Mouse (Mus musculus) CD8-positive naive resting alpha-beta T cell, adult 57 days (primary cell): ENCODE data around the gene Ypel4. TPM values are rescaled to one million over a fixed set of nuclear protein-coding genes. Genes with fewer than 3 reads are reported as not detected.

Experiments
- total RNA-seq: library from RNA; stranded (reverse); gene quantifications from one replicate; pipeline ENCODE4 v1.2.4, GENCODE M21; 2023

The Ypel4 gene
- 0.67 TPM for total RNA-seq

DNA sequence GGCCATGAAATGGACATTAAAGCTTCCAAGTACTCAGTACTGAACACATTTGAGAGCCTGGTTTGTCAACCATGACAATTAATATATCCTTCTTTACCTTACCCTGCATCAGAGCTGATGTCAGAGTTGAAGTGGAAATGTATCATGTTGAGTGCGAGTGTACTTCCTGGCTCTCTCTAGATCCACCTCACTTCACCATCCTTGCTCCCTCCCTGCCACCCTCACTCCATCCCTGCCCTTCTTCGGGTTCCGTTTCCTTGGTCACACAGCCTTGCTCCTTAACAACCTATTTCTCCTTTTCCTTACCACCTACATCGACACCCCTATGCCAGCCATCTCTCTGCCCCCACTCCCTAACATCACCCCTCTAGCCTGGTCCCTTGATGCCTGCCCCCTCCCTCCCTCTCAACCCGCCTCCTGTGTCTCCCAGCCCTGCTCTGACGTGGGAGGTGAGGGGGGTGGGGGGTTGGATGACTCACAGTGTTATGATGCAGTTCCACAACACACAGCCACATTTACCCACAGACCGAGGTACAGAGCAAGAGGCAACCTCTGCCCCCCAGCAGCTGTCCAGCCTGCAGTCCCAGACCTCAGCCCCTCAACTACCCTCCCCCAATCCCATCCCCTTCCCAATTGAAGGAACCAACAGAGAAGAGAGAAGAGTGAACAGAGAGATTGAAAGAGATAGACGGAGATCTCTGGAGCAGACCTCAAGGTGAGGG, at the start of gene Ypel4:
Gene Ypel4, plus strand, starts transcription at position 480 of the 722 bp plus-strand sequence.

DNA sequence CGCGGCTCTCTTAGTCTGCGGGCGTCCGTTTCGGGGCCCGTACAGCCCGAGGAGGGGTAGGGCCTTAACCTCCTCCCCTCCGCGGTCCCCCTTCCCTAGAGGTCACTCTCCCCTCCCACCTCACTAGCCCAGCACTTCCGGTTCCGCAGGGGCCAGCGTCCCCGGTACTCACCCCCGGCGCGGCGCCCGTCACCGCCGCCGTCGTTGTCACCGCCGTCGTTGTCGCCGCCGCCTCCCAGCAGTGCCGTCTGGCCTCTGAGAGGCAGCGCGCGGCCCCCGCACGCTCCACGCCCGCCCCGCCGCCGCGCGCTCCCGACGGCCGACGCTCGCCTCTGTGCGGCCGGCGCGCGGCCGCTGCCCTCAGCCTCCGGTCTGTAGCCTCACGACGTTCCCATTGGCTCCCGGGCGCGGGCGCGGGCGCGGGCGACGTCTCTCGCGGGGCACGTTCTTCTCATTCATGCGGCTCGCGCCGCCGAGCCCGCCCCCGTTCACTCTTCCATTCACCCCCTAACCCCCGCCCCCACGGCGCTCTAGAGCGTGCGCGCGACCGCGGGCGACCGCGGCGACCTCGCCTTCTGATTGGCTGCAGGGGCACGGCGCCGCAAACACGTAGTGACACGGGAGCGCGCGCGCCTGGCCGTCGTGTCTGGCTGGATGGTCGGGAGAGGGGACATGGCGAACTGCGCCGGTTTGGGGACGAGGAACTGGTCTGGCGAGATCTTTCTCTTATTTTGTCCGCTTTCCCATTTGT, 18.9 kb upstream of the Ypel4 start, which contains the start of gene Zdhhc5:
Gene Zdhhc5, minus strand, starts transcription at position 370 of the 751 bp plus-strand sequence.

DNA sequence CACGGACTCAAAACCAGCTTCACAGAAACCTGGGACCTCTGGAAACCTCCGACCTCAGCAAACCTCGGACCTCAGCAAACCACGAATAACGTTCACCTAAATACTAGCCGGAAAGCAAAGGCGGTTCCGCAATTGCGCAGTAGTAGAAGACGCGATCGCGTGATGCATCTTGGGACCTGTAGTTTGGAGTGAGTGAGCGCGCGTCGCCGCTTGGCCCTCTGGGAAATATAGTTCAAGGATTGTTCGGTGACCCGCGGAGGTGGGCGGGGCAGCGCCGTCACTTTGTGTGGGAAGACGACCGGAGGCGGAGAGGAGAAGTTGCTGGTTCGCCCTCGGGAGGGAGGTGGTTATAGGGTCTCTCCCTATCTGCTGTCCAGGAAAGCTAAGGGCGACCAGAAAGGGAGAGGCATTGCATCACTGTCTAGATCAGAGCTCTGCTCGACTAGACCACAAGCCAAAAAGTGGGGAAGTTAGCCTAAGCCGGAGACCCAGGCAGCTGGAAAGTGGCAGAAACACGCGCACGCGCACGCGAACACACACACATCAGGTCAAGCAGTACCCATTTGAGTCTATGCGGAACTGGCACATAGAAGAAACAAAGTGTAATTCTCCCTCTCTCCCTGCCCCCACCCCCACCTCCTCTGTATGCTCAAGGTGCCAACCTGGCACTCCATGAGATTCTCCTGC, 6.5 kb upstream of the Ypel4 start, which contains the start of gene Clp1:
Gene Clp1, minus strand, starts transcription at position 179 of the 687 bp plus-strand sequence.

DNA sequence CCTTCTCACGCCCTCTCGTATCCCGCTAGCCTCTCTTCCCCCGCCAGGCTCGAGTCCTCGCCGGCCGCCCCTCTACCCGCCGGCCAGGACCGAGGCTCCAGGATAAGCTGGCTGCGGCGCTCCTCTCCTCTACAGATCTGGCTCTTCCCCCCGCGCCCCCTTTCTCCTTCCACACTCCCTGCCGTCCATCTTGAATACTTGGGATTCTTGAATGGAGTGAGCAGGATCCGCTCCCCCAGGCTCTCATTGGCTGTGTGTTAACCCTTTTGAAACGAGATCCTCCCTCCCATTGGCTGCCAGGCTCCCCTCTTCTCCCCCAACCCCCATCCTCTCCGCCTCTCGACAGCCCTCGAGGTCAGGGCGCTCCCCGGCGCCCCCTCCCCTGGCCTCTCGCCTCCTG, 9.7 kb downstream of the Ypel4 start, which contains the start of gene Gm19426:
Gene Gm19426, minus strand, starts transcription at position 95 of the 400 bp plus-strand sequence.

DNA sequence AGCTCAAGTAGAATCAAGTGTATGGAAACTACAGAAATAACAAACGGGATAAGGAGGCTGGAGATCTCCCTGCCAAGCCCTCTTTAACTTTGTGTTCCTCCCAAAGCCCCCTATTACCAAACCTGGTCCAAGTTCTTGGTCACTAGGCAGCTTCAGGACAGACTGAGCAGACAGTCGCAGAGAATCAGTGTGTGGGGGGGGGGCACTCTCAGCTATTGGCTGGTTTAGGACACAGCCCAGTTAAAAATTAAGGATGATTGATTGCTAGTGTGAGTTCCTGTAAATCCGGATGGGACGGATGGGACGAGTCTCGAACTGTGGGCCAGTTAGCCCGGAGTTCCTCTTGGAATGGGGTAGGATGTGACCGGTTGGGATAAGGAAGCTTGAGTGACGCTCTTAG, 41.4 kb downstream of the Ypel4 start, which contains the start of gene Serping1:
Gene Serping1, minus strand, starts transcription at position 204 of the 400 bp plus-strand sequence.

Other genes with a start within 250 kb of the Ypel4 start
- 1.7 TPM for gene Ctnnd1, start 83.3 kb upstream of the Ypel4 start, total RNA-seq
- not detected for gene Btbd18, start 75.0 kb upstream of the Ypel4 start, total RNA-seq
- 38.9 TPM for gene Selenoh, start 63.3 kb upstream of the Ypel4 start, total RNA-seq
- not detected for gene Gm28635, start 56.0 kb upstream of the Ypel4 start, total RNA-seq
- 12.8 TPM for gene Med19, start 55.7 kb upstream of the Ypel4 start, total RNA-seq
- gene Tmx2, start 54.9 kb upstream of the Ypel4 start, total RNA-seq, result 38.8 TPM
- gene Zdhhc5, start 18.9 kb upstream of the Ypel4 start, total RNA-seq, result 44.5 TPM
- gene Clp1, start 6.7 kb upstream of the Ypel4 start, total RNA-seq, result 28.6 TPM
- not detected for gene Gm19426, start 9.6 kb downstream of the Ypel4 start, total RNA-seq
- 0.95 TPM for gene Serping1, start 41.4 kb downstream of the Ypel4 start, total RNA-seq
- gene Ube2l6, start 64.8 kb downstream of the Ypel4 start, total RNA-seq, result 10.3 TPM
- not detected for gene Smtnl1, start 88.6 kb downstream of the Ypel4 start, total RNA-seq
- 20.6 TPM for gene Timm10, start 92.9 kb downstream of the Ypel4 start, total RNA-seq
- 1.1 TPM for gene Slc43a1, start 104.8 kb downstream of the Ypel4 start, total RNA-seq
- not detected for gene Rtn4rl2, start 152.7 kb downstream of the Ypel4 start, total RNA-seq
- 6.7 TPM for gene Slc43a3, start 202.5 kb downstream of the Ypel4 start, total RNA-seq
- 1.7 TPM for gene Prg2, start 246.4 kb downstream of the Ypel4 start, total RNA-seq